Mouse (Mus musculus) intestine, embryonic 15.5 days (tissue): ENCODE results near the gene Urb1. TPM values are rescaled to one million over a fixed set of nuclear protein-coding genes. Genes with fewer than 3 reads are reported as not detected.

Source experiments
- ATAC-seq: fragments of 200-750 bp; cut with Nextera tagmentation; 2 replicates; pipeline ENCODE4 v1.8.0; 2017; ENCODE audit warnings: moderate TSS enrichment, moderate library complexity
- H3K27ac ChIP-seq: fragments of 300-500 bp; sonication (generic); 2 replicates; pipeline ENCODE4 v1.5.1; 2015; ENCODE audit warnings: mild to moderate bottlenecking, inconsistent platforms
- H3K27me3 ChIP-seq: fragments of 300-500 bp; sonication (generic); replicated peaks from 2 replicates; pipeline ENCODE4 v1.6.1; 2015; ENCODE audit warnings: inconsistent platforms
- H3K36me3 ChIP-seq: fragments of 300-500 bp; sonication (generic); 2 replicates; pipeline ENCODE4 v1.6.1; 2015; ENCODE audit warnings: inconsistent platforms
- H3K4me1 ChIP-seq: fragments of 300-500 bp; sonication (generic); replicated peaks from 2 replicates; pipeline ENCODE4 v1.6.1; 2015; ENCODE audit warnings: inconsistent platforms
- H3K4me2 ChIP-seq: fragments of 300-500 bp; sonication (generic); replicated peaks from 2 replicates; pipeline ENCODE4 v1.6.1; 2015; ENCODE audit warnings: mild to moderate bottlenecking, inconsistent platforms
- H3K4me3 ChIP-seq: fragments of 300-500 bp; sonication (generic); replicated peaks from 2 replicates; pipeline ENCODE4 v1.5.1; 2015; ENCODE audit warnings: inconsistent platforms
- H3K9ac ChIP-seq: fragments of 300-500 bp; sonication (generic); 2 replicates; pipeline ENCODE4 v1.6.1; 2015; ENCODE audit warnings: inconsistent platforms
- H3K9me3 ChIP-seq: fragments of 300-500 bp; sonication (generic); 2 replicates; pipeline ENCODE4 v1.6.1; 2016; ENCODE audit warnings: inconsistent platforms
- WGBS: fragments of 180-500 bp; shearing (Covaris S2); methylation state at CpG from one replicate; pipeline ENCODE4 v1.1.7; 2015; 5-methylcytosine and 5-hydroxymethylcytosine counted together
- polyA plus RNA-seq: library from polyadenylated mRNA; unstranded; fragments of >200 nt; fragmentation: Nextera tagmentation; extraction: Ambion mirVana; gene quantifications from 2 replicates; pipeline ENCODE4 v1.2.1, GENCODE M21; 2015

The Urb1 gene
- polyA plus RNA-seq, 1 experiment from 2014 or later: 7.6 TPM

DNA sequence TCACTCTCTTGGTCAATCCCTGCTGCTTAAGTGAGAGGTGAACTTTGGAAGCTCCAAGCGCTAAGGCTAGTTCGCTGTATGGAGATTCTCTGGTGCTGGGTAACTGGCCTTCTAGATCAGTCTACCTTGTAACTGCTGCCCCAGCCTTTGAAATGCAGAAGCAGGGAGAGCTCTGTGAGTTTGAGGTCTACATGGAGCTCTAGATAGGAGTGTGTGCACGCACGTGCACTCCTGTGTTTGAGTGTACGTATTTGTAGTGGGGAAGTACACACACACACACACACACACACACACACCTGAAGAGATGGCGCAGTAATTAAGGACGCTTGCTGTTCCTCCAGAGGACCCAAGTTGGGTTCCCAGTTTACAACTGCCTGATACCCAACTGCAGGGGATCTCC lies 62.0 kb downstream of the Urb1 start:
- no peaks in the 10 kb centered on the region for H3K9me3 ChIP-seq
- 0 out of 2 replicates have a peak, but pooled peaks cover 3% of the 10 kb centered on the region for H3K36me3 ChIP-seq
- ATAC-seq: no peak
- no peak overlapping the region for H3K27ac ChIP-seq
- H3K9ac ChIP-seq: no peak overlapping the region
- H3K27me3 ChIP-seq: no peaks in the 10 kb centered on the region
- H3K4me3 ChIP-seq: no peak overlapping the region
- no peaks in the 10 kb centered on the region for H3K4me1 ChIP-seq
- H3K4me2 ChIP-seq: no peak overlapping the region
- 92% methylated on average over 7 of the region's 7 CpGs for whole genome bisulfite sequencing

DNA sequence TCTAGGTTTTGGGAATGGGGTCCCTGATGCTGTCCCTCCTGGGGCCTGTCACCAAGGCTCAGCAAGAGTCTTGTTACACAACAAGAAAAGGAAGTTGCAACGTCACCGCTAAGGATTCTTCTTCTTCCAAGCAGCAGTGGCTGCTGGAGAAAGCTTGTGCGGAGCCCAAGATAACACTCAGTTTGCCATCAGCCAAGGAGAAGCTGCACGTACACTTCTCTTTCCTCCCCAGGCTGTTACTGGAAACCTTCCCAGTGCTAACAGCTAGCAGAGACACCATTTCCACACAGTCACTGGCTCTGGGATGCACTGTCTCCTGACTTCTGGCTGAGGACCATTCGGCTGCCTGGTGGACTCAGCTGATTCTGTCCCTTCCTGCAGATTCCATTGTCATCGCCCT lies 63.1 kb downstream of the Urb1 start:
- H3K4me1 ChIP-seq: no peaks in the 10 kb centered on the region
- no peak overlapping the region for H3K27ac ChIP-seq
- no peak overlapping the region for H3K4me2 ChIP-seq
- H3K4me3 ChIP-seq: no peak overlapping the region
- no peaks in the 10 kb centered on the region for H3K27me3 ChIP-seq
- H3K9ac ChIP-seq: no peak overlapping the region
- no peaks in the 10 kb centered on the region for H3K9me3 ChIP-seq
- WGBS: 78% methylated on average over 6 of the region's 6 CpGs
- no peaks in the 10 kb centered on the region for H3K36me3 ChIP-seq
- ATAC-seq: no peak

DNA sequence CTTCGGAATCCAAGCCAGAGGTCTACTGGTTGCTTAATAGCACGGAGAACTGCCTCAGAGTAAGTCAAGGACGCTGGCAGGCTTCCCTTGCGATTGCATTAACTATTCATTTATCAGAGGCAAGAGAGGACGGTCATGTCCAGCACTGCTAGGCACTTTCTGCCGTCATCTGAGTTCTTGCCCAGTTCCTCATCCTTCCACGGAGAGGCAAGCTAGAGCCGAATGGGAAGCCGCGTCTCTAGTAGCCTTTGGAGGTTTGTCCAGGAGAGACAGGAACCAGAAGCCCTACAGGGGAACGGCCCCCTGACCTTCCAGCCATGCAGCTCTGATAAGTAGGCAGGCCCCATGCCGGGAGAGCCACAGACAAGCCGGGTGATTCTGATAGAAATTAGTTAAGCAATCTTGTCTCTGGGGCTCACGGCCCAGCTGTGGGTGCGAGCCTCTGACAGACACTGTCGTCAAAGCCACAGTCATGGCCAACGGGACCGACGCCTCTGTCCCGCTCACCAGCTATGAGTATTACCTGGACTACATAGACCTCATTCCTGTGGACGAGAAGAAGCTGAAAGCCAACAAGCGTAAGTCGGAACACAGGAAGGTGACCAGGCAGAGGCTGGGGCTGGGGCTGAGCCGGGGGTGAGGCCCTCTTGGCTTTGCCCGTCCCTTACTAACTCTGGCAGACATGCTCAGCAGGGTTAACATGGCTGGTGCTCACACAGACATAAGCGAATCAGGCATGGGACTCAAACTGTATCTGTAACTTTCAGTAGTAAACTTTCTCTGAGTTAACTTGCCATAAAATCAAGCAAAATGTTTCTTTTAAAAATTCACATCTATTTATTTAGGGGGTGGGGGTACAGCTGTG lies 71.9 kb downstream of the Urb1 start, which contains the start of gene Mrap:
Gene Mrap, plus strand, starts transcription at position 116 of the 865 bp plus-strand sequence.
- no peak; the same call in 1 of the 2 replicates for ATAC-seq
- Histone ChIP-seq H3K36me3 (no peaks in the 10 kb centered on the region), H3K9me3 (no peaks in the 10 kb centered on the region), H3K27me3 (no peaks in the 10 kb centered on the region), H3K4me3 (no peak within 1 kb of the TSS), H3K4me2 (no peak within 1 kb of the TSS), H3K4me1 (no peaks in the 10 kb centered on the region), H3K9ac (no peak within 1 kb of the TSS), H3K27ac (no peak within 1 kb of the TSS)
- WGBS: 69% methylated on average over 26 of the region's 26 CpGs

DNA sequence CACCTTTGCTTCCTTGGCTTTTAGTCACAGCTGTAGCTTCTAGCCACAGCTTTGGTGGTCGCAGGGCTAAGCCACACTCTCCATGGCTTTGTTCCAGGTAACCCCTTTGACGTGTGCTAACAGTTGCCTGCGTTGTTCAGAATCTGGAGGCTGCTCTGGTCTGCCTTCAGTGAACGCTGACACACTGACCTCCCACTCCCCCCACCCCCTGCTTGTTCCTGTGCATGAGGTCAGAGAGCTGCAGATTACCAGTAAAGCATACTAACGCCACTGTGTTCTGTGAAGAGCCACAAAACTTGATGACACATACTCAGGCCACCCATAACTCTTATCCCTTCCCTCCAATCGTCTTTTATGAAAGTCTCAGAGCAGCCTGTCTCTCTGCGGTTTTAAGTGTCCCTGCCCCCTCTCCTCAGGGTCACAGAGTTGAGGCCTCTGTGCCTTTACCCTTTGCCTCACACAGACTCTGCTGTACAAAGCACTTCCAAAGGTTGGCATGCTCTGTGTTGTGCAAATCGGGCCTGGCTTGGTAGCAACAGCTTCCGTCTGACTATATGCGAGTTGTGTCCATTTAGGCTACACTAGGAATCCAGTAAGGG lies 73.4 kb downstream of the Urb1 start:
- no peaks in the 10 kb centered on the region for H3K27me3 ChIP-seq
- WGBS: 48% methylated on average over 10 of the region's 10 CpGs
- H3K27ac ChIP-seq: no peak overlapping the region
- H3K4me2 ChIP-seq: no peak overlapping the region
- no peaks in the 10 kb centered on the region for H3K4me1 ChIP-seq
- no peak overlapping the region for H3K9ac ChIP-seq
- ATAC-seq: no peak
- no peak overlapping the region for H3K4me3 ChIP-seq
- H3K36me3 ChIP-seq: no peaks in the 10 kb centered on the region
- H3K9me3 ChIP-seq: no peaks in the 10 kb centered on the region

DNA sequence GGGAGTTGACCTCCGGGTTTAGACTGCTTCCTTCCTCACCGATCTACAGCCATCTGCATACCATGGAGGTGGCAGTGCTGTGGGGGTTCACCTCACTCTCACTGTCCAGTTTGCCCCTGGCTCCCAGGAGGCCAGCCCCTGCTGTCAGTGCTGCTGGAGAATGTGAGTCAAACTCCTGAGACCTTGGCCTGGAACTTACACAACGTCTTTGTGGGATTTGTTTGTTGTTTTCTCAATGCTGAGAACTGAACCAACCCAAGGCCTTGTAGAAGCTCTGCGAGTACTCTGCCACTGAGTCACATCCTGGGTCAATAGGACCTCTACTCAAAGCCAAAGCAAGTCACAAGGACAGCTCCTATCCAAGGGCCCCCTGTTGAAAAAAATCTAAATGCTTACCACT lies 74.6 kb downstream of the Urb1 start:
- WGBS: 68% methylated on average over 4 of the region's 4 CpGs
- no peaks in the 10 kb centered on the region for H3K9me3 ChIP-seq
- no peaks in the 10 kb centered on the region for H3K27me3 ChIP-seq
- no peak for ATAC-seq
- no peaks in the 10 kb centered on the region for H3K4me1 ChIP-seq
- no peak overlapping the region for H3K4me2 ChIP-seq
- H3K9ac ChIP-seq: no peak overlapping the region
- H3K4me3 ChIP-seq: no peak overlapping the region
- H3K36me3 ChIP-seq: no peaks in the 10 kb centered on the region
- no peak overlapping the region for H3K27ac ChIP-seq

DNA sequence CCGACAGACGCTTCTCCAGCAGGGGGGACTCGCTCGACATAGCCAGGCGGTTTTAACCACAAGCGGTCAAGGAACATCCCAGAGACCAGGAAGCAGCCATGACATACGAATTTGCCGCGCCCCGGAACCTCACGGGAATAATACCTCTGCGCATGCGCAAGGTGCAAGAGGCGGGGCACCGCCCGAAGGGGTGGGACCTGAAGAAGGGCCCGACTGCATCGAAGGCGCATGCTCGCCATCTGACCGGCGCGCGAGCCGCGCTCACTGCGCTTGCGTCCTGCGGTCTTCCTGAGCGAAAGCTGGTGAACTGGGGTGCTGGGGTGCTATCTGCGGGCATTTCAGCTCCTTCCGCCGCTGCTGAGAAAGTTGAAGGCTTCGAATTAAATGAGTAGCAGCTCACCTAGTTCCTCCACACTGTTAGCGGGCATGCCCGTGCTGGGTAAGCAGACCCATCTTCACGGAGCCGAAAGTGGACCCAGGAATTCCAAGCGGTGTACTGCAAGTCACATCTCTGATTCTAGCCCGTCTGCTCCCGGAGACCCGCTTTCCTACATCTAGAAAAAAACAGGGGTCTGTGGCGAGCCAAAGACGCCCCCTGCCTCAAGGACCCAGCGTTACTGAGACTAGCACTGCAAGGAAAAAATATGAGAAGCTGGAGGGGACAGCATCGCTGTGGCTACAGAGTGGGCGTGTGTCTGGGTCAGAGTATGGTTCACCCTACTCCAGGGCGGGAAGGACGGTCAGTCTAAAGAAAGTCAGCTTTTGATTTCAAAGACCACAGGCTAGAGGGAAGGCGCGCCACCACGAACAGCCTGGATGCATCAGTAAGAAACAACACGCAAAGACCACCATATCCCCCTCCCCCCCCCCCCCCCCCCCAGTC lies 82.7 kb downstream of the Urb1 start, which contains the start of gene Mis18a:
Gene Mis18a, minus strand, starts transcription at position 172 of the 883 bp plus-strand sequence.
- H3K4me3 ChIP-seq: peak within 1 kb of the TSS; percentile 85
- peak within 1 kb of the TSS; percentile 93 for H3K4me2 ChIP-seq
- WGBS: 1% methylated on average over 53 of the region's 53 CpGs
- H3K36me3 ChIP-seq: no peaks in the 10 kb centered on the region; the same call in 1 of the 2 replicates
- peak within 1 kb of the TSS; percentile 87 for H3K9ac ChIP-seq
- no peaks in the 10 kb centered on the region for H3K9me3 ChIP-seq
- peaks cover 7% of the 10 kb centered on the region for H3K4me1 ChIP-seq
- no peaks in the 10 kb centered on the region for H3K27me3 ChIP-seq
- peak; percentile 99 for ATAC-seq
- H3K27ac ChIP-seq: peak within 1 kb of the TSS; percentile 54

DNA sequence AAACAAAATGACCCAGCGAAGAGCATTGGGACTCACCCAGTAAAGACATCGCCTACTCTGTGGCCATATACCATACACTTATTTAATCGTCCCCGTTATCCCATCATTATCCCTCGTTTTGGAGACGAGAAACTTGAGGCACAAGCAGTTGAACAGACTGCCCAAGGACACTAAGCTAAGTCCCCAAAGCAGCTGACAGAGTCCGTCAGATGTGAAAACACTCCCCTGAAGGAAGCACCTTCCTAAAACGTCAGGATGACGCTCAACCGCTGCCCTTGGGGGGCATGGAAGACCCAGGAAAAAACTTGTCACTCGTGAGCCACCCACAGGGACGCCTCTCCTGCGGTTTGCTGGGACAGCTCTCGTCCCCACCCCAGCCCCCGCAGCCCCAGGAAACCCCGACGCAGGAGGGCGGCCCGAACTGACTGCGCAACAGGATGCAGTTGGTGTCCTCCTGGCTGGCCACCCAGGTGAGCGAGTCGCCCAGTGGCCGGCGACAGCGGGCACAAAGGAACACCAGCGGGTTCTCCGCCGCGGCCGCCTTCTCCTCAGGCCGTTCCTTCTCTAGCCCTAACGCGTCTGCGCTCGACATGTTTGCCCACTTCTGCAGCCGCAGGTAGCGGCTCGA lies 83.5 kb downstream of the Urb1 start:
- H3K9me3 ChIP-seq: no peaks in the 10 kb centered on the region
- H3K4me1 ChIP-seq: peaks cover 7% of the 10 kb centered on the region
- H3K4me2 ChIP-seq: peak overlapping the region; percentile 93
- H3K36me3 ChIP-seq: no peaks in the 10 kb centered on the region; the same call in 1 of the 2 replicates
- WGBS: 4% methylated on average over 38 of the region's 38 CpGs
- H3K4me3 ChIP-seq: peak overlapping the region; percentile 85
- no peaks in the 10 kb centered on the region for H3K27me3 ChIP-seq
- H3K27ac ChIP-seq: peak overlapping the region; percentile 54; the same call in 1 of the 2 replicates
- peak; percentile 68; the same call in 1 of the 2 replicates for ATAC-seq
- peak overlapping the region; percentile 87 for H3K9ac ChIP-seq

DNA sequence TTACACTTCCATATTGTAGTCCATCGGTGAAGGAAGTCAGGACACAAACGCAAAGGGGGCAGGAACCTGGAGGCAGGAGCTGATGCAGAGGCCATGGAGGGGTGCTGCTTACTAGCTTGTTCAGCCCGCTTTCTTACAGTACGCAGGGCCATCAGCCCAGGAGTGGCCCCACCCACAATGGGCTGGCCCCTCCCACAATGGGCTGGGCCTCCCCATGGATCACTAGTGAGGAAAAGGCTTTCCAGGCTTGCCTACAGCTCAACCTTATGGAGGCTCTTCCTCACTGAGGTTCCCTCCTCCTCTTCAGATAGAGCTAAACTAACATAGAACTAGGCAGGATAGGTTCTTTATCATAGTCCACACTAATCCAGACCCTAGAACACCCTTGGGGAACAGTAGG lies 86.2 kb downstream of the Urb1 start:
- Histone ChIP-seq H3K4me3 (no peak overlapping the region), H3K9me3 (no peaks in the 10 kb centered on the region), H3K4me2 (no peak overlapping the region), H3K27me3 (no peaks in the 10 kb centered on the region), H3K4me1 (peaks cover 7% of the 10 kb centered on the region), H3K36me3 (peaks cover 3% of the 10 kb centered on the region), H3K27ac (no peak overlapping the region), H3K9ac (no peak overlapping the region)
- 96% methylated on average over 4 of the region's 4 CpGs for WGBS
- ATAC-seq: no peak

DNA sequence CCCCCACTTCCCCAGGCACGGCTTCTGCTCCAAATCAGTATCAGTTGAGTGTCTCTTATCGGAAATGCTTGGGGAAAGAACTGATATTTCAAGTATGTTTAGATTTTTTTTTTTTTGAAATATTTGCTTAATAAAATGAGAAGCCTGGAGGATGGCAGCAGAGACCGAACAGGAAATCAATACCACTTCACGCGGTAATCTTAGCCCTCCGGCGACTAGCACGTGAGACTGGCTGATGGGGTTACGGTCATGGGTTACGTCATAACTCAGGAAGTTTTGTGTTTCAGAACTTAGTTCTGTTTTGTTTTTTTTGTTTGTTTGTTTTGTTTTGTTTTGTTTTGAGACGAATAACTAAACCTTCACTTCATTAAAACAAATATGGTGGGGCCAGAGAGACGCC lies 99.9 kb downstream of the Urb1 start:
- Histone ChIP-seq H3K9ac (no peak overlapping the region), H3K4me1 (peaks cover 8% of the 10 kb centered on the region; the same call in 1 of the 2 replicates), H3K9me3 (no peaks in the 10 kb centered on the region), H3K4me3 (no peak overlapping the region), H3K36me3 (no peaks in the 10 kb centered on the region), H3K27me3 (no peaks in the 10 kb centered on the region; the same call in 1 of the 2 replicates), H3K27ac (no peak overlapping the region), H3K4me2 (no peak overlapping the region)
- ATAC-seq: no peak
- 65% methylated on average over 12 of the region's 12 CpGs for WGBS

DNA sequence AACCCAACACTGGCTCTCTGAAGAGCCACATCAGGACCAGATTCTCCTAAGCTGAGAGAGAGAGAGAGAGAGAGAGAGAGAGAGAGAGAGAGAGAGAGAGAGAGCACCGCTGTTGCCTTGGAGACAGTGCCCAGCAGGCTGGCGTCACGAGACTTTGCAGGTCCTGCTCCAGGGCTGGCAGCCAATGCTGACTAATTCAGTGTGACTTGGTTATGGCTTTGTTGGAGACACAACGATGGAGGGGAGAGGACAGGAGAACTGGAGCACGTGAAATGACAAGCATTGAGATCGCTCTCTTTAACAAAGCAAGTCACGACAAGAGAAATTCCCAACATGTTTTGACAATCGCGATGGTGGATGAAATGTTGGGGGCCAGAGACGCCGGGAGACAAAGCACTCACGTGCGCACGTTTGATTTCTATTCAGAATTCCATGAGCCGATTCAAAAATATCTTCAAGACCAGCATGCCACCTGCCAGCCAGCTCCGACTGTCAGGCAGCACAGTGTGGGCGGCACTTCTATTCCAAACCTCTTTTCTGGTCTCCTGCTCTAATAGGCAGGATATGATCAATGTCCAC lies 100.4 kb downstream of the Urb1 start:
- ATAC-seq: peak; percentile 52
- H3K4me1 ChIP-seq: peaks cover 8% of the 10 kb centered on the region; the same call in 1 of the 2 replicates
- H3K4me2 ChIP-seq: peak overlapping the region; percentile 19; the same call in 1 of the 2 replicates
- no peaks in the 10 kb centered on the region for H3K36me3 ChIP-seq
- H3K4me3 ChIP-seq: no peak overlapping the region
- 40% methylated on average over 17 of the region's 17 CpGs for WGBS
- H3K9ac ChIP-seq: no peak overlapping the region
- H3K9me3 ChIP-seq: no peaks in the 10 kb centered on the region
- H3K27me3 ChIP-seq: no peaks in the 10 kb centered on the region; the same call in 1 of the 2 replicates
- no peak overlapping the region for H3K27ac ChIP-seq

DNA sequence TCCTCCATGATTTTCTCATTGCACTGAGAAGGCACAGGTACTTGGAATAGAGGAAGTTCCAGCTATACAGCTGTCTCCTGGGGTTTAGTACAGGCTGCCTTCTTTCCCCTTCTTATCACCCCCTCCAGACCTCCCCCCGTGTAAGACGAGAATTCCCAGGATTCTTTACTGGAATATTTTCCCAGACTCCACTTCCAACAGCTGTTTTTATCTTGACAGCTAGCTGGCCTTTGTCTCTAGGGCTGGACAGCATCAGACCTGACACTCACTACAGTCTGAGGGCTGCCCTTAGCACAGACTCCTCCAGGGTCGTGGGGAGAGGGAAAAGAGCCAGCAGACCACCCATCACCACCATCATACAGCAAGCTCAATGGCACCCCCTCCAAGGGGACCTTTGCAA lies 103.9 kb downstream of the Urb1 start:
- Histone ChIP-seq H3K9me3 (no peaks in the 10 kb centered on the region), H3K9ac (no peak overlapping the region), H3K4me3 (no peak overlapping the region), H3K27me3 (no peaks in the 10 kb centered on the region), H3K27ac (no peak overlapping the region), H3K4me2 (no peak overlapping the region), H3K4me1 (peaks cover 11% of the 10 kb centered on the region; the same call in 1 of the 2 replicates), H3K36me3 (no peaks in the 10 kb centered on the region)
- peak; percentile 37 for ATAC-seq
- WGBS: 14% methylated on average over 3 of the region's 3 CpGs
